Mouse (Mus musculus) frontal cortex, adult 2 months (tissue): ENCODE data around the gene Gm10203. TPM values are rescaled to one million over a fixed set of nuclear protein-coding genes. Genes with fewer than 3 reads are reported as not detected.
"Not testable (repeated sequence)": the region's sequence is repeated elsewhere in the genome, so short reads cannot be mapped to it uniquely, and the experiment has no call there.

Source experiments
- DNase-seq, 2 experiments: peaks; one replicate each; pipeline ENCODE4 v3.0.0; 2022; ENCODE audit warnings: low spot score in 1 of 2; ENCODE audit errors: extremely low spot score in 1 of 2
- polyA plus RNA-seq: library from polyadenylated mRNA; depleted of rRNA; stranded (reverse); fragments of >200 nt; gene quantifications from 2 replicates; pipeline ENCODE4 v1.2.3, GENCODE M21; 2012

The Gm10203 gene
- polyA plus RNA-seq, 1 experiment = not detected

- peak in 1 of 2 experiments; percentile 62 for DNase-seq
Measured at GRCm38 (mm10) chr6:149132311-149133077, 2.5 kb downstream of the Gm10203 start.

GRCm38 (mm10) chr6:149134391-149135150 lies 4.6 kb downstream of the Gm10203 start:
- DNase-seq = no peak

DNA sequence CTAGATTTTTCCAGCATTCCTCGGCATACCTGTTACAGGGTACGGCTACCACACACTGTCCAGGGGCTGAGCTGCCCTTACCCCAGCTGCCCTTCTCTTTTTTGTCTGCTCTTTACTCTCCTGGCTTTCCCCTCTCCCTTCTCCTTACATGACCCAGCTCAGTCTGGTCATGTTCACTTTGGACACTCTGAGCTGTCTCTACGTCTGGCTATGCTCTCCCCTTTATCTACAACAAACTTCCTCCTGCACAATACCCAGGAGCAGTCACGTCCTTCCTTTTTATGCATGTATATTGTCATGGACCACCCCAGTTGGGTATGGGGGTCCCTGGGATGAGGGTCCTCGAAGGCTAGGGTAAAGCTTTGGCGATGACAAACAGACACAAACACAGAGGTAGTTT lies 5.7 kb downstream of the Gm10203 start:
- no peak for DNase-seq

DNA sequence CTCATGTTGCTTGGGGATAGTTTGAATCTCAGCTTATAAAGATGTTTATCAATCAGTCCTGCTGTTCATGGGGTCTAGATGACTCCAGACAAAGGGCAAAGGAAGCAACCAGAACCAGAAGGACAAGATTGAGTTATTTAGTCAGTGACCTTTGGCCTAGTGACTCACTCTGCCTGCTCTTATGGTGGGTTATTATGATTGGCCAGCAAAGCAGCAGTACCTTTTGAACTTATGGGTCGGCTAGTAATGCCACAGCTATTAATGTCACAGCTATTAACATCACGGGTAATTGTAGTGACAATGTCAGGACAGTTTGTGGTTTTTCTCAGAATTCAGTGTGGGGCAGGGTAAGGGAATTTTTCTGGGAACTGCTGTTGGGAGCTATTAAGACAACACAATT lies 8.0 kb downstream of the Gm10203 start:
- no peak for DNase-seq

DNA sequence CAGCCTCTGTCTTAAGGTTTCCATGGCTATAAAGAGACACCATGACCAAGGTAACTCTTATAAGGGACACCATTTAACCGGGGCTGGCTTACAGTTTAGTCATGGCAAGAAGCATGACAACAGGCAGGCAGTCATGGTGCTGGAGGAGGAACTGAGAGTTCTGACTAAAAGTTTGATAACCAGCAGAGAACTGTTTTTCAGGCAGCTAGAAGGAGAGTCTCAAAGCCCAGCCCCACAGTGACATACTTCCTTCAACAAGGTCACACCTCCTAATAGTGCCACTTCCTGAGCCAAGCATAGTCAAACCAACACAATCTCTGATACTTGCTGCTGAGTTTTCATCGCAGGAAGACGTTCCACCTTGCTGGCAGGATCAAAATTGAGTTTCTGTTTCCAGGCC lies 9.0 kb downstream of the Gm10203 start:
- DNase-seq = no peak

GRCm38 (mm10) chr6:149139471-149139870 lies 9.5 kb downstream of the Gm10203 start, which contains the start of gene Etfbkmt:
Gene Etfbkmt (plus strand): TSS chr6:149139849.
- DNase-seq = no peak

DNA sequence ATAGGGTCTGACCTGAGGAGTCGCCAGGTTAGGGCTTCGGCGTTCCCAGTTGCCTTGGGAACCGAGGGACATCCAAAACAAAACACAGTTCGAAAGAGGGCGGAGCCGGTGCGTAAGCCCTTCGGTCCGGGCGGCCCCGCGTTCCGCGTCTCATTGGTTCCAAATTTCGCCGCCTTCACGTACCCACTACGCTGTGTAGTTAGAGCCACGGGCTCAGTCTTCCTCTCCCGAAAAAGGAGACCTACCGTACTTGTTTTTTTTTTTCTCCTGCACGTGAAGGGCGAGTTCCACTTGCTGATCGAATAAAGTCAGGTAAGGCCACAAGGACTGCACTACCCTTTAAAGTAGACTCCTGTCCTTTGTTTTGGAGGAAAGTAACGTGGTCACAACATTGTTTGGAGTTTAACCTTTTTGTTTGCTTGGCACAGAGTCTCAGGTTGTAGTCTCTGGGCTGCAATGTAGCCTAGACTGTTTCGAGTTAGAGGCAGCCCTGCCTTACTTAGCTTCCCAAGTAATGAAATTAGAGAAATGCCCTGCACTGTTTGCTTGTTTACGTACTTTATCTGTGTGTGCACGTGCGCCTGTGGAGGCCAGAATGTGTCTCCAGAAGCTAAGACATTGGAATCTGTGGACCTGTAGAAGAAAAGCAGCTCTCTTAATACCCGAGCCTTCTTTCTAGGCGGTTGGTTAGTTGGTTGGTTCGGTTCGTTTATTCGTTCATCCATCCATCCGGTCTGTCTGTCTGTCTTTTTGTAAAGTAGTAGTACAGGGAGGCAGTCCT lies 11.6 kb downstream of the Gm10203 start:
- DNase-seq = peak; percentile 33 to 79

DNA sequence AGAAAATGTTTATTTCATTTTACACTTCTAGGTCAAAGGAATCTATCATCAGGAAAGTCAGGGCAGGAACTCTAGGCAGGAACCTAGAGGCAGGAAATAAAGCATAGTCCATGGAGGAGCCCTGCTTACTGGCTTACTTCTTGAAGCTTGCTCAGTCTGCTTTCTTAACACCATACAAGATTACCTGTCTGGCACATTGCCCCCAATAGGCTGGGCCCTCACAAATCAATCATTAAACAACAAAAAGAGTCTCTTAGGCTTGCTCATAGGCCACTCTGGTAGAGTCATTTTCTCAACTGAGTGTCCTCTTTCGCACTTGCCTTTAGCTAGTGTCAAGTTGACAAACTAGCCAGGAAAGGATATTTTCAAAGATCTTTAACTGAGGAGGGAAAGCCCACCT lies 15.2 kb downstream of the Gm10203 start:
- DNase-seq = no peak

DNA sequence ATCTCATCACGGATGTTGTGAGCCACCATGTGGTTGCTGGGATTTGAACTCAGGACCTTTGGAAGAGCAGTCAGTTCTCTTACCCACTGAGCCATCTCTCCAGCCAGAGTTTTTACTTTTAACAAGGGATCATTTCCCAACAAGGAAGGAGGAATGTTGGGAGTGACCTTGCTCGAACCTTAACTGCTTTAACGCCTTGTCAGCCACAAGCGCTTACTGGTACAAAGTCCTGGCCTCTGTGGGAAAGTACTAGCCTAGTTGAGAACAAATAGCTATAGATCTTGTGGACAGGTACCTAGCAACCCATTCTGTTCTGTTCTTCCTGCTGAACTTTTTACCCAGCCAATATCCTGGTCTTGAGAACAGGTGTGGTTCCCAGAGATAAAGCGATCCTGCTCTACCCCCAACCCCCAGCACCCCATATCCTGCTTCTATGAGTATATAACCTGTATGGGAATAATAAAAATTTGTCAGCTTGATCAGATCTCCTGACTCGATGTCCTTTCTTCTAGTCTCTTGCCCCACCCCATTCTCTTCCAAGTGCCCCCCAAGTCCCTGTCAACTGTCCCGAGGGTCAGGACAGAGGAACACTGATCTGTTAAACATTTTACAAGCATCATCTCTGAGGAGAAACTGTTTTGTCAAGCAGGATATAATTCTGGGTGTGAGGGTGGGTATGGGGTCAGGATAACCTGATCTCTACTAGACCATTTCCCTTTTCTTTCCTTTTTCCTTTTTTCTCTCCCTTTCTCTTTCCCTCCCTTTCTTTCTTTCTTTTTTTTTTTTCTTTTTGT lies 18.7 kb downstream of the Gm10203 start:
- DNase-seq = no peak

- DNase-seq = no peak
Measured at GRCm38 (mm10) chr6:149152119-149152518, 22.1 kb downstream of the Gm10203 start.

GRCm38 (mm10) chr6:149153473-149154115 lies 23.6 kb downstream of the Gm10203 start:
- no peak for DNase-seq

DNA sequence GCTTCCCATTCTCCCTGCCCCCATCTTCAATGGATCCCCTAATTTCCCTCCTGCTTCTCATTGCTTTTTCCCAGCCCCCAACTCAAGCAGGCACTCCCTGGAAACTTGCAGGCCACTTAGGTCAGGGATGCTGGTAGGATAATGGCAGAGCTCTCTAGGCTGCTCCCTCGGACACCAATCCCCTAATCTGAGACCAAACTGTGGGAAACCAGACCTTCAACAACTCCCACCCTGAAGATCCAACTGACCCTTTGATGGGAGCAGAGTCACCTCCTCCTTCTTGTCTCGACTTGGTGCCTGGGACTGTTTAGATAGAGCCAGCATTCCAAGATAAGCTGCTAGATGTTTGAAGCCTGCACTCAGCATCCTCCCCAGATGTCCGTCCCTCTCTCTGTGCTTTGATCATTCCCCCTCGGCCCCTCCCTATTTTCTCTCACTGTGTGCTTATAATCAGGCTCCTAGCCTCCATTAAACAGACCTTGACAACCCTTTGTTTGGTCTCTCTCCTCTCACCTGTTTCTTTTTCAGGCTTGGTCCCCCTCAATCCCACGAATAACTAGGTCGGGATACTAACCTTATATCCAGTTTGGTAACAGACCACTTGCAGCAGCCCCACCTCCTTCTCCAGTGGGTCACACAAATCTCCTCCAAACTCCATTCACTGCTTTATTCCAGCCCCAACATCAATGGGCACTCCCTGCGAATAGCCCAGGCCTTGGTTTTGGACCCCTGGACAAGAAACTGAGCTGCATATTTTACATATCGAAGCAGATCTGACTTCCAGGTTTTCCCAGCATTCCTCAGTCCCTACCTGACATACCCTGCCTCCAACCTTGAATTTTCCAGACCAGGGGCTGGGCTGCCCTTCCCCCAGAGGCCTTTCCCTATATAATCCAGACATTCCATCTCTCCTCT lies 24.4 kb downstream of the Gm10203 start:
- DNase-seq = no peak

GRCm38 (mm10) chr6:149155031-149155841 lies 25.3 kb downstream of the Gm10203 start:
- DNase-seq = no peak

DNA sequence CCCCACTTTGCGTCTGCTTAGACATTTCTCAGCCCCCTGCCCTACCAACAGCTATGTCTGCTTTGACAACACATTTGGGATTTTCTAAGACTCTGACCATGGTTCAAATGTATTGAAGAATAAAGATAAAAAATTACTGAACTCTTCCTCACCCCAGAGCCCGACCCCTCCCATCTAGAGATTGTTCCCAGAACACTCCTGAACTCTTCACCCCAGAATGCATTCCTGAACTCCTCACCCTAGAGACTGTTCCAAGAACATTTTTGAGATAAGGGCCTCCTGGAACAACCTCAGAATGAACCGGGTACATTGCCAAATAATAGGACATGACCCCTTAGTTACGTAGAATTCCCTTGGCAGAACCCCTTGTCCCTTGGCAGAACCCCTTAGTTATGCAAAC lies 37.1 kb downstream of the Gm10203 start:
- DNase-seq = not testable (repeated sequence)

- DNase-seq = no peak
Measured at GRCm38 (mm10) chr6:149167672-149168071, 37.7 kb downstream of the Gm10203 start.

DNA sequence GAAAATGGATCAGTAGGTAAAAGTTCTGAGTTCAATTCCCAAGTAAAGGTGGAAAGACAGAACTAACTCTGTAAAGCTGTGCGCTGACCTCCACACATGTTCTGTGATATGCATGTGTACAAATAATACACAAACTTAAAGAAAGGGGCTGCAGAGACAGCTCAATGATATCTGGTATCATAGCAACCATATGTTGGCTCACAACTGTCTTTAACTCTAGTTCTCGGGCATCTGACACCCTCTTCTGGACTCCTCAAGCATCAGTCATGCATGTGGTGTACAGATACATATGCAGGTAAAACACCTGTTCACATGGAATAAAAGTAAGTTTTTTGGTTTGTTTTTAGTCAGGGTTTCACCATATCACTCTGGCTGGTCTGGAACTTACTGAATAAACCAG lies 38.5 kb downstream of the Gm10203 start:
- DNase-seq = no peak

DNA sequence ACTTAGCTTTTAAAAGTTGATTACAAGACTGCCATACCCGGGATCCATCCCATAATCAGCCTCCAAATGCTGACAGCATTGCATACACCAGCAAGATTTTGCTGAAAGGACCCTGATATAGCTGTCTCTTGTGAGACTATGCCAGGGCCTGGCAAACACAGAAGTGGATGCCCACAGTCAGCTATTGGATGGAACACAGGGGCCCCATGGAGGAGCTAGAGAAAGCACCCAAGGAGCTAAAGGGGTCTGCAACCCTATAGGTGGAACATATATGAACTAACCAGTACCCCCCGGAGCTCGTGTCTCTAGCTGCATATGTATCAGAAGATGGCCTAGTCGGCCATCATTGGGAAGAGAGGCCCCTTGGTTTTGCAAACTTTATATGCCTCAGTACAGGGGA lies 40.0 kb downstream of the Gm10203 start:
- not testable (repeated sequence) for DNase-seq
